Mouse (Mus musculus) liver, embryonic 18 days (tissue): Measurements from ENCODE around the gene Ears2. TPM values are rescaled to one million over a fixed set of nuclear protein-coding genes. Genes with fewer than 3 reads are reported as not detected.

Experiments used
- polyA plus RNA-seq: library from polyadenylated mRNA; depleted of rRNA; stranded (reverse); fragments of >200 nt; gene quantifications from 2 replicates; pipeline ENCODE4 v1.2.3, GENCODE M21; 2012; rRNA removed

The Ears2 gene
- 6.4 and 7.1 TPM in 2 replicates for polyA plus RNA-seq

GRCm38 (mm10) chr7:122066945-122067516, at the start of gene Ears2, which contains the start of gene Ubfd1:
TSS of gene Ears2 (minus strand) at chr7:122067263.
TSS of gene Ubfd1 (plus strand) at chr7:122067175.

GRCm38 (mm10) chr7:122101747-122102244, 34.7 kb upstream of the Ears2 start, which contains the start of gene Ndufab1:
TSS of gene Ndufab1 (minus strand) at chr7:122101886.

GRCm38 (mm10) chr7:122020667-122021354, 46.3 kb downstream of the Ears2 start, which contains the start of gene Gga2:
TSS of gene Gga2 (minus strand) at chr7:122021222.

Other genes starting within 250 kb of the Ears2 start
- gene Scnn1b, start 202.2 kb downstream of the Ears2 start, polyA plus RNA-seq = 0.02 and 0.05 TPM in 2 replicates
- 6.8 and 8.2 TPM in 2 replicates for gene Cog7, start 85.6 kb downstream of the Ears2 start, polyA plus RNA-seq
- 17.7 and 23.9 TPM in 2 replicates for gene Gga2, start 46.0 kb downstream of the Ears2 start, polyA plus RNA-seq
- gene Ubfd1, start 88 bp downstream of the Ears2 start, polyA plus RNA-seq = 11.9 and 12.6 TPM in 2 replicates
- gene Ndufab1, start 34.6 kb upstream of the Ears2 start, polyA plus RNA-seq = 75.8 and 95.0 TPM in 2 replicates
- 4.6 and 5.0 TPM in 2 replicates for gene Palb2, start 65.7 kb upstream of the Ears2 start, polyA plus RNA-seq
- gene Dctn5, start 65.8 kb upstream of the Ears2 start, polyA plus RNA-seq = 37.4 and 37.7 TPM in 2 replicates
- 24.3 and 26.6 TPM in 2 replicates for gene Plk1, start 92.2 kb upstream of the Ears2 start, polyA plus RNA-seq
- 0.01 TPM in 2 replicates for gene Ern2, start 118.9 kb upstream of the Ears2 start, polyA plus RNA-seq
- gene Chp2, start 152.2 kb upstream of the Ears2 start, polyA plus RNA-seq = 4.4 and 5.4 TPM in 2 replicates
- gene Prkcb, start 221.5 kb upstream of the Ears2 start, polyA plus RNA-seq = 5.6 and 6.2 TPM in 2 replicates